Mouse (Mus musculus) lung, adult 2 months (tissue): ENCODE measurements at regions not wholly inside any gene's neighbourhood (a gene's known extent, or its start where the extent isn't known, plus 50 kb on each side); places are given as distances from the start of the nearest gene placed in this dataset.

ENCODE experiments used
- DNase-seq: peaks from one replicate; pipeline ENCODE4 v3.0.0; 2022
- H3K4me1 ChIP-seq: fragments of 200-500 bp; 2 replicates; pipeline ENCODE4 v1.6.1; 2011; ENCODE audit warnings: low read length; ENCODE audit not compliant: control insufficient read depth, insufficient read depth
- H3K4me3 ChIP-seq: fragments of 200-500 bp; replicated peaks from 2 replicates; pipeline ENCODE3; 2011; ENCODE audit warnings: low read depth, mild to moderate bottlenecking, control low read depth, low read length; ENCODE audit errors: extremely low read depth
- CTCF ChIP-seq: fragments of 200-500 bp; IDR thresholded peaks from 2 replicates; pipeline ENCODE4 v1.5.1; 2011; ENCODE audit warnings: mild to moderate bottlenecking, low read length, control low read depth; ENCODE audit not compliant: insufficient read depth
- POLR2A ChIP-seq: fragments of 200-500 bp; IDR thresholded peaks from 2 replicates; pipeline ENCODE4 v1.6.1; 2011; ENCODE audit warnings: low read depth, mild to moderate bottlenecking, control low read depth, low read length, borderline replicate concordance; ENCODE audit errors: extremely low read depth
- WGBS: fragments of 180-500 bp; shearing (Covaris S2); methylation state at CpG from one replicate; pipeline ENCODE4 v1.1.7; 2018; 5-methylcytosine and 5-hydroxymethylcytosine counted together

- Histone ChIP-seq H3K4me1 (no peaks in the 10 kb centered on the region), H3K4me3 (no peak overlapping the region)
- DNase-seq = no peak
- TF ChIP-seq CTCF (no peak), POLR2A (no peak)
- WGBS = 55% methylated on average over 14 of the region's 14 CpGs
These were observed 190.7 kb downstream of the Bcl11b start for GRCm38 (mm10) chr12:107812549-107813335.

DNA sequence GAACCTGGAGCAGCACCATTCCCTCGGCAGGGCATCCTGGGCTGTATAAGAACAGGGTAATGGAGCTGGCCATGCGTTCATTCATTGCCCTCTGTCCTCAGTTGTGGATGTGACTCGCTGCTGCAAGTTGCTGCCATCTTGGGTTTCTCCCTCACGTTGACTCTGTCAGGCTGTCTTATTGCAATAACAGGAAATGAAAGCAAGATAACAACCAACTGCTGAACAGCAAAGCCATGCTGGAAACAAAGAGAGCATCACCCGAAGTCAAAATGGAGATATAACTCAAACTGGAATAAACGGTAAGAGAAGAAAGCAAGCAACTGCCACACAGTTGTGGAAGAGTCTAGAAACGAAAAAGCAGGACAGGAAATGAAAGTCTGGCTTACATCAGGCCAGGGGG, 188.5 kb downstream of the Bcl11b start:
- TF ChIP-seq CTCF (no peak), POLR2A (no peak)
- WGBS = 62% methylated on average over 7 of the region's 7 CpGs
- Histone ChIP-seq H3K4me3 (no peak overlapping the region), H3K4me1 (no peaks in the 10 kb centered on the region)
- DNase-seq = no peak

DNA sequence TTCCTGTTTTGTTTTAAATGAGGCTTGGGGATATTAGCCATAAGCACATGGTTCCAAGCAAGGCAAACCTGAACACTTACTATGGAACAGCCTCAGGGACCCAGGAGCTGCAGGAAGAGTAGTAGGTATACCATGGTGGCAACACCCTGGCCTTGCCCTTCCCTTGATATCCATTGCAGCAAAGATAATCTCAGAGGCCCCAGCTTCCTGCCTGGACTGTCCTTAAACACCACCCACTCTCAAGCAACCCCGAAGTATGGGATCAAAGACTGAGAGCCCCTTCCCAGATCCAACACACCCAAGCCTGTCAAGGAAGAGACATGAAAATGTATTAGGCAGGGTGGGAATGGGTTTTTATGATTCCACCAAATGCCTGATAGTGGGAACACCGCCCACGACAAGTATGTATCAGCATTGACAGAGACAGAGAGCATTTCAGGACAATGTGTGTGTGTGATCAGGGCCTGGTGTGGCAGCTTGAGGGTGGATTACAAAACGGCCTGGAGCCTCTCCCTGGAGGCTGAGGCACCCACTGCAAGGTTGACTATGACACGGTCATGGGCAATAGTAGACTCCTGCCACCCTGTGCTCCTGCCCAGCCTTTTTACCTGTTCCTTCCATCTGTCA, 179.5 kb downstream of the Bcl11b start:
- WGBS = 75% methylated on average over 5 of the region's 5 CpGs
- no peak overlapping the region for H3K4me3 ChIP-seq
- TF ChIP-seq CTCF (no peak), POLR2A (no peak)
- DNase-seq = no peak
- no peaks in the 10 kb centered on the region for H3K4me1 ChIP-seq

DNA sequence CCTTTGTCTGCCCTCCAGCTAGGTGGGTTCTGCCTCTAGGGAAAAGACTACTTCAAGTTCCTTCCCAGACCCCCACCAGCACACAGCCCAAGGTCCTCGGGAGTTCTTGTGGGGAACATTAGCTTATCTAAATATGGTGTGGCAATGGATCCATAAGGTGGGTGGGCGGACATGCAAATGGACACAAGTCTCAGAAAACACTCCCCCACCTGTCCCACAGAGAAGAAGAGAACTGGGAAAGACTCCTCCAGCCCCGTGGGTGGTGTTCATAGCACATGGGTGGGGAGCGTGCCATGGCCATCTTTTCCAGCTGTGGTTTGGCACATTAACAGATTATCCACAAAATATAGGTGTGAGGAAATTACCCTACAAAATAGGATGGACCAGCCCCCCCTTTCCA, 177.5 kb downstream of the Bcl11b start:
- 75% methylated on average over 4 of the region's 4 CpGs for WGBS
- Histone ChIP-seq H3K4me1 (no peaks in the 10 kb centered on the region), H3K4me3 (no peak overlapping the region)
- no peak for DNase-seq
- TF ChIP-seq CTCF (no peak), POLR2A (no peak)

- Histone ChIP-seq H3K4me1 (no peaks in the 10 kb centered on the region), H3K4me3 (no peak overlapping the region)
- 24% methylated on average over 12 of the region's 13 CpGs for WGBS
- no peak for TF ChIP-seq POLR2A
- TF ChIP-seq CTCF = no peak
- no peak for DNase-seq
These were observed 171.8 kb downstream of the Bcl11b start for GRCm38 (mm10) chr12:107831400-107832128.

- no peak overlapping the region for H3K4me3 ChIP-seq
- TF ChIP-seq POLR2A = no peak
- TF ChIP-seq CTCF = no peak
- no peaks in the 10 kb centered on the region for H3K4me1 ChIP-seq
- no peak for DNase-seq
- 89% methylated on average over 8 of the region's 8 CpGs for WGBS
These were observed 170.4 kb downstream of the Bcl11b start for GRCm38 (mm10) chr12:107833001-107833400.

GRCm38 (mm10) chr12:107834512-107834911, 168.9 kb downstream of the Bcl11b start:
- Histone ChIP-seq H3K4me3 (no peak overlapping the region), H3K4me1 (no peaks in the 10 kb centered on the region)
- WGBS = 82% methylated on average over 5 of the region's 5 CpGs
- DNase-seq = no peak
- TF ChIP-seq POLR2A = no peak
- no peak for TF ChIP-seq CTCF

- TF ChIP-seq POLR2A (no peak), CTCF (no peak)
- H3K4me1 ChIP-seq = no peaks in the 10 kb centered on the region
- 93% methylated on average over 12 of the region's 12 CpGs for WGBS
- H3K4me3 ChIP-seq = no peak overlapping the region
- no peak for DNase-seq
These were observed 165.7 kb downstream of the Bcl11b start for GRCm38 (mm10) chr12:107837741-107838140.

DNA sequence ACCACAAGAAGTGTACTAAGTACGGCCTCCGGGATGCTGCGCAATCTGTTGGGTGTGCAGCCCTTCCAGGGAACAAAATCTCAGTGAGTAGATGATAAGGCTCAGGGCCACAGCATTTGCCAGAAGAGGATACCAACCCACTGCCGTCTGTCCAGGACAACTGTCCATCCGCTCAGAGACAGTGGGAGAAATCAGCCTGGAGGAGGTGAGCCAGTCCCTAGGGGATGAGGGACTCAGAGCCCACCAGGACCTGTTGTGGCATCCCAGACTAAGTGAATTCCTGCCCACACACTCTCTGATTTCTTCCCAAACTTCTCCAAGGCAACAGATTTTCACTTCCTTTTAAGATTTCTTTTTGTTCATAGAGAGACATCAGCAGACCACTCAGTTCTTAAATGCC, 158.8 kb downstream of the Bcl11b start:
- WGBS = 86% methylated on average over 5 of the region's 5 CpGs
- no peaks in the 10 kb centered on the region for H3K4me1 ChIP-seq

More for the DNA sequence above, 158.8 kb downstream of the Bcl11b start:
- no peak overlapping the region for H3K4me3 ChIP-seq
- TF ChIP-seq POLR2A (no peak), CTCF (no peak)
- DNase-seq = no peak
